Mouse (Mus musculus) neural tube, embryonic 12.5 days (tissue): ENCODE measurements around the gene Ifi27l2a. TPM values are rescaled to one million over a fixed set of nuclear protein-coding genes. Genes with fewer than 3 reads are reported as not detected.

Experiments
- ATAC-seq: fragments of 200-750 bp; cut with Nextera tagmentation; 2 replicates; pipeline ENCODE4 v1.8.0; 2017; ENCODE audit warnings: low read depth, mild to moderate bottlenecking, moderate TSS enrichment, moderate library complexity; ENCODE audit not compliant: low FRiP score
- H3K27ac ChIP-seq: fragments of 300-500 bp; sonication (generic); 2 replicates; pipeline ENCODE4 v1.5.1; 2016
- H3K27me3 ChIP-seq: fragments of 300-500 bp; sonication (generic); replicated peaks from 2 replicates; pipeline ENCODE4 v1.6.1; 2016; ENCODE audit warnings: mild to moderate bottlenecking
- H3K36me3 ChIP-seq: fragments of 300-500 bp; sonication (generic); 2 replicates; pipeline ENCODE4 v1.6.1; 2016; ENCODE audit warnings: mild to moderate bottlenecking
- H3K4me1 ChIP-seq: fragments of 300-500 bp; sonication (generic); 2 replicates; pipeline ENCODE4 v1.6.1; 2016
- H3K4me2 ChIP-seq: fragments of 300-500 bp; sonication (generic); replicated peaks from 2 replicates; pipeline ENCODE4 v1.6.1; 2016; ENCODE audit warnings: mild to moderate bottlenecking
- H3K4me3 ChIP-seq: fragments of 300-500 bp; sonication (generic); 2 replicates; pipeline ENCODE4 v1.5.1; 2016
- H3K9ac ChIP-seq: fragments of 300-500 bp; sonication (generic); 2 replicates; pipeline ENCODE4 v1.6.1; 2016; ENCODE audit warnings: mild to moderate bottlenecking
- H3K9me3 ChIP-seq: fragments of 300-500 bp; sonication (generic); 2 replicates; pipeline ENCODE4 v1.6.1; 2016; ENCODE audit warnings: mild to moderate bottlenecking
- WGBS: fragments of 180-500 bp; shearing (Covaris S2); methylation state at CpG from one replicate; pipeline ENCODE4 v1.1.7; 2016; 5-methylcytosine and 5-hydroxymethylcytosine counted together
- polyA plus RNA-seq: library from polyadenylated mRNA; unstranded; fragments of >200 nt; fragmentation: Nextera tagmentation; extraction: Ambion mirVana; gene quantifications from 2 replicates; pipeline ENCODE4 v1.2.1, GENCODE M21; 2016

The Ifi27l2a gene
- polyA plus RNA-seq, 1 experiment from 2014 or later: 1.1 TPM

- H3K36me3 ChIP-seq: peaks cover 94% of the 10 kb centered on the region
- no peaks in the 10 kb centered on the region for H3K9me3 ChIP-seq
- no peak for ATAC-seq
Measured at GRCm38 (mm10) chr12:103408144-103408543, 35.3 kb downstream of the Ifi27l2a start.

GRCm38 (mm10) chr12:103407720-103408119 lies 35.8 kb downstream of the Ifi27l2a start, which contains the start of gene 9330161L09Rik:
Gene 9330161L09Rik (minus strand): TSS chr12:103407820.
- no peak for ATAC-seq
- WGBS: 94% methylated on average over 4 of the region's 4 CpGs
- H3K4me1 ChIP-seq: no peaks in the 10 kb centered on the region
- H3K27me3 ChIP-seq: no peaks in the 10 kb centered on the region
- no peak within 1 kb of the TSS for H3K27ac ChIP-seq
- no peaks in the 10 kb centered on the region for H3K9me3 ChIP-seq
- no peak within 1 kb of the TSS for H3K4me3 ChIP-seq
- H3K9ac ChIP-seq: no peak within 1 kb of the TSS
- H3K4me2 ChIP-seq: no peak within 1 kb of the TSS
- peaks cover 94% of the 10 kb centered on the region for H3K36me3 ChIP-seq

More at GRCm38 (mm10) chr12:103408144-103408543, 35.3 kb downstream of the Ifi27l2a start:
- H3K9ac ChIP-seq: no peak overlapping the region
- 95% methylated on average over 10 of the region's 10 CpGs for WGBS
- no peak overlapping the region for H3K4me2 ChIP-seq
- no peaks in the 10 kb centered on the region for H3K4me1 ChIP-seq
- no peaks in the 10 kb centered on the region for H3K27me3 ChIP-seq
- no peak overlapping the region for H3K27ac ChIP-seq
- no peak overlapping the region for H3K4me3 ChIP-seq

GRCm38 (mm10) chr12:103404131-103404530 lies 39.3 kb downstream of the Ifi27l2a start:
- Histone ChIP-seq H3K9me3 (no peaks in the 10 kb centered on the region), H3K27me3 (no peaks in the 10 kb centered on the region), H3K9ac (no peak overlapping the region), H3K4me1 (no peaks in the 10 kb centered on the region), H3K36me3 (peaks cover 68% of the 10 kb centered on the region), H3K27ac (no peak overlapping the region), H3K4me3 (no peak overlapping the region), H3K4me2 (no peak overlapping the region)
- WGBS: 89% methylated on average over 18 of the region's 18 CpGs
- ATAC-seq: no peak

- ATAC-seq: no peak
- Histone ChIP-seq H3K4me2 (no peak overlapping the region), H3K9me3 (no peaks in the 10 kb centered on the region), H3K9ac (no peak overlapping the region), H3K27ac (no peak overlapping the region), H3K4me3 (no peak overlapping the region), H3K27me3 (no peaks in the 10 kb centered on the region), H3K36me3 (peaks cover 9% of the 10 kb centered on the region), H3K4me1 (no peaks in the 10 kb centered on the region)
- WGBS: 86% methylated on average over 7 of the region's 7 CpGs
Measured at GRCm38 (mm10) chr12:103396751-103397150, 46.7 kb downstream of the Ifi27l2a start.

GRCm38 (mm10) chr12:103395486-103396275 lies 47.8 kb downstream of the Ifi27l2a start:
- Histone ChIP-seq H3K27ac (no peak overlapping the region), H3K36me3 (peaks cover 5% of the 10 kb centered on the region; the same call in 1 of the 2 replicates), H3K9me3 (no peaks in the 10 kb centered on the region), H3K4me3 (no peak overlapping the region), H3K4me2 (no peak overlapping the region), H3K4me1 (no peaks in the 10 kb centered on the region), H3K27me3 (no peaks in the 10 kb centered on the region), H3K9ac (no peak overlapping the region)
- no peak for ATAC-seq
- WGBS: 83% methylated on average over 12 of the region's 12 CpGs

GRCm38 (mm10) chr12:103393528-103393927 lies 50.0 kb downstream of the Ifi27l2a start:
- Histone ChIP-seq H3K9me3 (no peaks in the 10 kb centered on the region), H3K27ac (no peak overlapping the region), H3K4me2 (no peak overlapping the region), H3K36me3 (peaks cover 5% of the 10 kb centered on the region; the same call in 1 of the 2 replicates), H3K27me3 (no peaks in the 10 kb centered on the region), H3K4me3 (no peak overlapping the region), H3K4me1 (peaks cover 14% of the 10 kb centered on the region), H3K9ac (no peak overlapping the region)
- no peak for ATAC-seq
- 59% methylated on average over 6 of the region's 6 CpGs for WGBS

Other genes starting within 250 kb of the Ifi27l2a start
- 2.4 and 3.1 TPM in 2 replicates for gene Prima1, start 201.5 kb downstream of the Ifi27l2a start, polyA plus RNA-seq
- 21.3 and 23.2 TPM in 2 replicates for gene Fam181a, start 132.7 kb downstream of the Ifi27l2a start, polyA plus RNA-seq
- gene Asb2, start 87.7 kb downstream of the Ifi27l2a start, polyA plus RNA-seq: 2.0 and 2.7 TPM in 2 replicates
- gene Otub2, start 55.0 kb downstream of the Ifi27l2a start, polyA plus RNA-seq: 20.2 and 20.6 TPM in 2 replicates
- gene 9330161L09Rik, start 35.9 kb downstream of the Ifi27l2a start, polyA plus RNA-seq: 0.79 and 1.1 TPM in 2 replicates
- 104 and 126 TPM in 2 replicates for gene Ddx24, start 17.9 kb downstream of the Ifi27l2a start, polyA plus RNA-seq
- gene Ifi27, start 9.5 kb downstream of the Ifi27l2a start, polyA plus RNA-seq: 3.7 and 4.0 TPM in 2 replicates
- gene Ifi27l2b, start 13.5 kb upstream of the Ifi27l2a start, polyA plus RNA-seq: not detected in 2 replicates
- gene Ppp4r4, start 88.6 kb upstream of the Ifi27l2a start, polyA plus RNA-seq: 2.3 and 2.6 TPM in 2 replicates
- gene Serpina10, start 187.8 kb upstream of the Ifi27l2a start, polyA plus RNA-seq: 0.05 and 0.06 TPM in 2 replicates
- gene Serpina6, start 213.5 kb upstream of the Ifi27l2a start, polyA plus RNA-seq: 0.69 and 0.89 TPM in 2 replicates
- gene Serpina16, start 232.5 kb upstream of the Ifi27l2a start, polyA plus RNA-seq: not detected in 2 replicates